Mouse (Mus musculus): ENCODE data around the gene Dcun1d2.

Dcun1d2 gene

GRCm38 (mm10) chr8:13254019-13254418, 33.9 kb downstream of the Dcun1d2 start, which contains the start of gene Adprhl1:
Adprhl1 (minus strand) TSS chr8:13254162.
- DNase-seq (ENCODE audit: low read depth, low spot score) = peak; percentile 63

GRCm38 (mm10) chr8:13253413-13253812, 34.5 kb downstream of the Dcun1d2 start:
- no peak for DNase-seq (ENCODE audit: low read depth, low spot score)

- no peak for DNase-seq (ENCODE audit: low read depth, low spot score)
Measured at GRCm38 (mm10) chr8:13252837-13253236, 35.1 kb downstream of the Dcun1d2 start.

- DNase-seq (ENCODE audit: low read depth, low spot score) = no peak
Measured at GRCm38 (mm10) chr8:13244343-13244880, 43.5 kb downstream of the Dcun1d2 start.

- DNase-seq (ENCODE audit: low read depth, low spot score) = no peak
Measured at GRCm38 (mm10) chr8:13242985-13243870, 44.7 kb downstream of the Dcun1d2 start.

- DNase-seq (ENCODE audit: low read depth, low spot score) = no peak
Measured at GRCm38 (mm10) chr8:13240691-13241090, 47.2 kb downstream of the Dcun1d2 start.

- no peak for DNase-seq (ENCODE audit: low read depth, low spot score)
Measured at GRCm38 (mm10) chr8:13240055-13240454, 47.9 kb downstream of the Dcun1d2 start.

GRCm38 (mm10) chr8:13234803-13235202, 53.1 kb downstream of the Dcun1d2 start:
- no peak for DNase-seq (ENCODE audit: low read depth, low spot score)

GRCm38 (mm10) chr8:13230471-13230870, 57.5 kb downstream of the Dcun1d2 start:
- no peak for DNase-seq (ENCODE audit: low read depth, low spot score)

- DNase-seq (ENCODE audit: low read depth, low spot score) = no peak
Measured at GRCm38 (mm10) chr8:13229802-13230201, 58.1 kb downstream of the Dcun1d2 start.

- DNase-seq (ENCODE audit: low read depth, low spot score) = peak; percentile 44
Measured at GRCm38 (mm10) chr8:13228923-13229610, 58.9 kb downstream of the Dcun1d2 start.

- no peak for DNase-seq (ENCODE audit: low read depth, low spot score)
Measured at GRCm38 (mm10) chr8:13227184-13227583, 60.7 kb downstream of the Dcun1d2 start.

GRCm38 (mm10) chr8:13226288-13226687, 61.6 kb downstream of the Dcun1d2 start:
- peak; percentile 16 for DNase-seq (ENCODE audit: low read depth, low spot score)

- no peak for DNase-seq (ENCODE audit: low read depth, low spot score)
Measured at GRCm38 (mm10) chr8:13224426-13224825, 63.5 kb downstream of the Dcun1d2 start.

- no peak for DNase-seq (ENCODE audit: low read depth, low spot score)
Measured at GRCm38 (mm10) chr8:13218441-13218840, 69.5 kb downstream of the Dcun1d2 start.

- no peak for DNase-seq (ENCODE audit: low read depth, low spot score)
Measured at GRCm38 (mm10) chr8:13217986-13218385, 69.9 kb downstream of the Dcun1d2 start.

- DNase-seq (ENCODE audit: low read depth, low spot score) = no peak
Measured at GRCm38 (mm10) chr8:13217093-13217492, 70.8 kb downstream of the Dcun1d2 start.

- no peak for DNase-seq (ENCODE audit: low read depth, low spot score)
Measured at GRCm38 (mm10) chr8:13216386-13216785, 71.5 kb downstream of the Dcun1d2 start.

- peak; percentile 82 for DNase-seq (ENCODE audit: low read depth, low spot score)
Measured at GRCm38 (mm10) chr8:13213479-13214268, 74.3 kb downstream of the Dcun1d2 start.

- no peak for DNase-seq (ENCODE audit: low read depth, low spot score)
Measured at GRCm38 (mm10) chr8:13209770-13210169, 78.2 kb downstream of the Dcun1d2 start.

- DNase-seq (ENCODE audit: low read depth, low spot score) = no peak
Measured at GRCm38 (mm10) chr8:13208627-13209355, 79.1 kb downstream of the Dcun1d2 start.
